Mouse (Mus musculus): ENCODE measurements around the gene Adgrl3.
"Not testable (repeated sequence)": the region's sequence is repeated elsewhere in the genome, so short reads cannot be mapped to it uniquely, and the experiment has no call there.

The Adgrl3 gene

DNA sequence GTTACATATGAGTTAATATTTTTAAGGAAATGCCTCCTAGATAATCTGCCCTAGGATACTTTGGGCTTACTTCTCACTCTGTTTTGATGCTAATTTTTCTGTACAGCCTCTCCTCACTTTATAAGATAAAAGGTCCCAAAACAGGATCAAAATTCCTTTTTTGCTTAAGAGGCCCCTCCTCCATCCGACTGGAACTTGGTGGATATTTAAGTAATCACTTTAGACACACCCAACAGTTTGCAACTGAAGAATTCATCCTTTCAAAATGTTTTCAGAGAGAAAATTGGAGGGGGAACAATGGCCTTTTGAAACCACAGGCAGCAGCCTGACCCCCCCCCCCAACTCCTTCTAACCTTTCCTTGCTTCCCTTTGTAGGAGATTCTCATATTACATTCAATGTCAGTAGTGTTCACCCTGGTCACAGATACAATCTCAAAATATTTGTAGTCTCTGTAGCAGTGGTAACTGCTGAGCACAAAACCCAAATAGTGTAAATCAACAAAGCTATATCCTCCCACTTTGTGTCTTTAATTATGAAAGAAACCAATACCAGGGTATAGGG lies 385.7 kb downstream of the Adgrl3 start:
- no peak for DNase-seq (ENCODE audit: low spot score)

GRCm38 (mm10) chr5:81417326-81417725 lies 397.4 kb downstream of the Adgrl3 start:
- DNase-seq (ENCODE audit: low spot score): no peak

GRCm38 (mm10) chr5:81427393-81427792 lies 407.5 kb downstream of the Adgrl3 start:
- DNase-seq (ENCODE audit: low spot score): no peak

DNA sequence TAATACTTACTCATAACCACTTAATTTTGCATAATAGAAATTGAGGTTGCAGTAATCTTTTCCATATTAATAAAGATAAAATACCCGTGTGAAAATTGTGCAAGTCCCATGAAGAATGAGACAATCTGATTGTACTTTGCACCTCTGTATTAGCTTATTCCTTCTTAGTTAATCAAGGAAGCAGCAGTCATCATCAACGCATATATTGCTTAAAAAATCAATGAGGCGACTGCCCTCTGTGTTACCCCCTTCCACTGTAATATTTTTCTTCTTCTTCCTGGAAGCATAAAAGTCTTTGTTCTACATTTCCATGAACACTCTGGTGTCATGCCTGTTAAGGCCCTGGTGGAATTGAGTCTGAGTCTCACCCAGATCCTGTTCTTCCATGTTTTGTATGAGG lies 416.4 kb downstream of the Adgrl3 start:
- DNase-seq (ENCODE audit: low spot score): no peak

DNA sequence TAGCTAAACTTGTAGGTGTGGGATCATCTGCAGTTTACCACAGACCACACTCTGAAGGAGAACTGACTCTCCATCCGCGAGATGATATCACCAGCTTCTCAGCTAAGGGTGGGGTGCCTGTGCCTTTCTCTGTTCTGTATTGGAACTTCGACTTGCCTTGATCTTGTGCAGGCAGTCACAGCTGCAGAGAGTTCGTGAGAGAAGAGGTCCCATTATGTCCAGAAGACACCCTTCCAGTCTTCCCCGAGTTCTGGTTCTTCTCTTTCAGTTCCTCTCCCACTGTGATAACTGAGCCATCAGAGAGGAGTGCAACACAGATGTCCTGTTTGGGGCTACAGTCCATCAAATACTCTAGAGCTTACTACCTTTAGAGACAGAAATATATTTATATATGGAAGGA lies 422.2 kb downstream of the Adgrl3 start:
- DNase-seq (ENCODE audit: low spot score): no peak

DNA sequence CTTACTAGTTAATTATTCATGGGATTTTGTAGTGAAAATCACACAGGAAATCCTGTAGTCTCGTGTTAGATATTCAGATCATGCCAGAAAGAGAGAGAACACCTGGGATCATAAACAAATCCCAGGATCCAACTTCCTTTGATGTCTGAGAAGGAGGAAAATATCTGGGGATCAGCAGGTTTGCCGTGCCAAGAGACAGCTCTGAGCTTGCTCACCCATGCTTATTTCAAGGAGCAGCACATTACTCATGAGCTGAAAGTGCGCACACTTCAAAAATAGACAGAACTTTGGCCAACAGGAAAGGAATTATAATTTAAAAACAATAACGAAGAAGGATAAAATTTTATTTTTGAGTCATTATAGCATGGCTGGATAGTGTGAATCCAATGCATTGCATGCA lies 446.0 kb downstream of the Adgrl3 start:
- DNase-seq (ENCODE audit: low spot score): no peak

GRCm38 (mm10) chr5:81474681-81475080 lies 454.7 kb downstream of the Adgrl3 start:
- DNase-seq (ENCODE audit: low spot score): no peak

- no peak for DNase-seq (ENCODE audit: low spot score)
Observed at GRCm38 (mm10) chr5:81475406-81475805, 455.5 kb downstream of the Adgrl3 start.

DNA sequence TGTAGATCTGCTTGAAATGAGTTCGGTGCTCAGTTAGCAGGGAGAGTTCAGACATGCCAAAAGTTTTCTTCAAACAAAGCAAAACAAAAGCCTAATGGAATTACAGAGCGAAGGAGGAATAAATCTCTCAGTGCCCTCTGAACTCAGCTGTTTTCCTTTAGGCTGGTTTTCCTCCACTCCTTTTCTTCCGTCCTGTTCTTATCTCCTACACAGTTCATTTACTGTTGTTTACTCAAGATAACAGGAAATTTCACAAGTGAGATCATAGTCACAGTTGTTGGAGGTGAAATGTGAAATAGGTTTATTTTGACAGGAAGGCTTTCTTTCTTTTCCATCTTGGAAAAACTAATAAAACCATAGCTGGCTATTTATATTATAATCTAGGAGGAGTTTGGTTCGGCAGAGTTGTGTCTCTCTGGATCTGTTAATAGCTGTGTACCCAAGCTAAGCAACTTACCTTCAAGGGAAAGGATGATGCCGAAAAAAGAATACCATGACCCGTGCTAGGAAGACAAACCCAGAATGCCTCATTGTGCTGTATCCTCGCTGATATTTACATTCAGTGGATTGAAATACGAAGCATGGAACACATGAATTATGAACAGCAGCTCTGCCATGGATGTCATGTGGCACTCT lies 456.2 kb downstream of the Adgrl3 start:
- DNase-seq (ENCODE audit: low spot score): no peak

GRCm38 (mm10) chr5:81480911-81481310 lies 461.0 kb downstream of the Adgrl3 start:
- no peak for DNase-seq (ENCODE audit: low spot score)

DNA sequence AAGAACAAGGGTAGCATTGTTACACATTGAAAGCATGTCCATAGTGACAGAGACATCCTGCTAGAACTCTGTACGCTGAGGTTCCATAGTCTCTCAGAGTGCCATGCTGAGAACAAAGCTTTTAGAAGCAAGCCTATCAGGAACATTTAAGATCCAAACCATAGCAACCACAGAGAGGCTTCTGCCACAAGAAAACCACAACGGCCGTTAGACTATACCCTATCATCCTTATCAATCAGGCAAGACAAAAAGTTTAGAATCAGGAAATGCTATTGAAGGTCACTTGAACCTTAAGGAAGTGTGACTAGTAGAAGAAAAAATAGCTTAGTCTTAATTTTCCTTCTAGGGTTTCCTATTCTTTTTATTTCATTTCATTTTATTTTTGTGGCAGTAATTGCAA lies 464.0 kb downstream of the Adgrl3 start:
- DNase-seq (ENCODE audit: low spot score): no peak

GRCm38 (mm10) chr5:81501076-81501475 lies 481.1 kb downstream of the Adgrl3 start:
- no peak for DNase-seq (ENCODE audit: low spot score)

DNA sequence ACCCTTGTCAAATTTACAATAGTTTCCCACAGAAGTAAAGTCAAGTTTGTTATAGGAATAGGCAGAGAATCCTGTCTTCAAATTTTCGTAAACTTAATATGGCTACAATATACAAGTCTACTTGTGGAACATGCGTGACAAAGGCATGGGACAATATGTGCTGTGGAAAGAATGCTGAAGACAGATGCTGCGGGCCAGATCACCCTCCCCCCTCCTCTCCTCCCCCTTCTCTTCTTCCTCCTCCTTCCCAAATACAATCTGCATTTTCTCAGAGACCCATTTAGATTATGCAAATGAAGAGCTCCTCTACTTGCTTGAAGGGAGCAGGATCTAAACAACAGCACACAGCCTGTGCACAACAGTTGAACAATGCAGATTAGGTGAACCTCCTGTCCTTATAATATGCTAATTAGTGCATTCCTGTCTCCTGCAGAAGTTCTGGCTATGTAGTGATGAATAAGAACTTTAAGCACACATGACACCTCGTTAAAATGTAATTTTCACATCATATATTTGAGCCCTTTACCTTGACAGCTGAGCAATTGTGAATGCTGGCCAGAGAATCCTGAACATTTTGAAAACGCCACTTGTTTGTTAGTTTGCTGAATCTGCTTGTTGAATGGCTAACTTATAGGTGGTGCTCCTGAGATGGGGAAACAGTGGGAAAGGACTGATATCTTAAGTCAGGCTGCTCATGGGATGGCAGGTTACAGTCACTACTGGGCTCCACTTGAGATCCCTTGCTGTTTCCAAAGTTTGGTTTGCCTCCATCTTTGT lies 499.0 kb downstream of the Adgrl3 start:
- DNase-seq (ENCODE audit: low spot score): no peak

- DNase-seq (ENCODE audit: low spot score): peak; percentile 23
Observed at GRCm38 (mm10) chr5:81519497-81520382, 499.8 kb downstream of the Adgrl3 start.

GRCm38 (mm10) chr5:81522760-81523159 lies 502.8 kb downstream of the Adgrl3 start:
- no peak for DNase-seq (ENCODE audit: low spot score)

DNA sequence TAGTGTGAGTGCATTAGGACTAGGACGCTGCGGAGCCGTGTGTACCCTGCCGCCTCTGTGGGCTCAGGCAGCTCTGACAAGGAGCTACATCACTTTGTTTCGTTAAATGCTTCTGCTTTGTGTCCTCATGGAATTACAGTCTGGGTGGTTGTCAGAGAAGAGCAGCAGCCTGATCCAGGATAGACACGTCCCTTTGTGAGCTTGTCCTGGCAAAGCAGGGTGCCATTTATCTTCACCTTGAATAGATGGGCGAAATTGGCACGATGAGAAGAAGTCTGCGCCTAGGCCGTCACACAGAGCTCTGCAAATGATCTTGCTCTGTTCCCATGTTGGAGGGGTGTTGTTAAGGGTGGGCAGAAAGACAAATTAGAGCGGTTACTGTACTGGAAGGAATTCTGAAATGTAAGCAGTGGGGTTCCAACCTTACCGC lies 504.6 kb downstream of the Adgrl3 start:
- DNase-seq (ENCODE audit: low spot score): no peak

- no peak for DNase-seq (ENCODE audit: low spot score)
Observed at GRCm38 (mm10) chr5:81525326-81525725, 505.4 kb downstream of the Adgrl3 start.

DNA sequence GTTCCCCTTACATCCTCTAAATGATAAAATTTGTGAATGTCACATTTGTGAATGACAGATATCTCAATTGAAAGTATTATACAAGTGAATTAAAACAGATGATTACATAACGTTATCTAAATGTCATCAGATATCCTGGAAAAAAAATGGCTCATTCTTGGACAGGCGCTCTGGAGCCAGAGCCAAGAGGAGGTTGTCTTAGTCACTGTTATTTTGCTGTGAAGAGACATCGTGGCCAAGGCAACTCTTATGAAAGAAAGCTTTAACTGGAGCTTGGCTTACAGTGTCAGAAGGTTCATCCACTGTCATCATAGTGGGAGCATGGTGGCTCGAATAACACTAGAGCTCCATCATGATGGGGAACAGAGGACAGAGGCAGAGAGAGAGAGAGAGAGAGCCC lies 511.7 kb downstream of the Adgrl3 start:
- DNase-seq (ENCODE audit: low spot score): no peak

GRCm38 (mm10) chr5:81550211-81550610 lies 530.3 kb downstream of the Adgrl3 start:
- DNase-seq (ENCODE audit: low spot score): no peak

- DNase-seq (ENCODE audit: low spot score): not testable (repeated sequence)
Observed at GRCm38 (mm10) chr5:81555149-81555548, 535.2 kb downstream of the Adgrl3 start.

- no peak for DNase-seq (ENCODE audit: low spot score)
Observed at GRCm38 (mm10) chr5:81556008-81556407, 536.1 kb downstream of the Adgrl3 start.

GRCm38 (mm10) chr5:81558965-81559364 lies 539.0 kb downstream of the Adgrl3 start:
- DNase-seq (ENCODE audit: low spot score): no peak

Measured in left cerebral cortex, adult 11 months (tissue).